Mouse (Mus musculus) right cerebral cortex, adult 2 months (tissue): ENCODE data around the gene Rwdd4a.

Source experiments
- DNase-seq, 2 experiments: peaks; one replicate each; pipeline ENCODE4 v3.0.0; 2021 to 2022; ENCODE audit warnings: low spot score in 2 of 2

Rwdd4a gene

DNA sequence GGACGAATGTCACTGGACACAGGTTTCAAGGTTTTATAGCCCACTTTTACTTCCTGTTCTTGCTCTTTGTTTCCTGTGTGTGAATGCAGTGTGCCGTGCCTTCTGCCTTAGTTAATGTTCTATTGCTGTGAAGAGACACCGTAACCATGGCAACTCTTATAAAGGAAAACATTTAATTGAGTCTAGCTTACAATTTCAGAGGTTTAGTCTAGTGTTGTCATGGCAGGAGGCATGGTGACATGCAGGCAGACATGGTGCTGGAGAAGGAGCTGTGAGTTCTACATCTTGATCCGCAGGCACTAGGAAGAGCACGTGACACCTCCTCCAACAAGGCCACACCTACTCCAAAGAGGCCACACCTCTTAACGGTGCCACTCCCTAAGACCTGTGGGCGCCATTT, 48.0 kb downstream of the Rwdd4a start:
- no peak for DNase-seq

DNA sequence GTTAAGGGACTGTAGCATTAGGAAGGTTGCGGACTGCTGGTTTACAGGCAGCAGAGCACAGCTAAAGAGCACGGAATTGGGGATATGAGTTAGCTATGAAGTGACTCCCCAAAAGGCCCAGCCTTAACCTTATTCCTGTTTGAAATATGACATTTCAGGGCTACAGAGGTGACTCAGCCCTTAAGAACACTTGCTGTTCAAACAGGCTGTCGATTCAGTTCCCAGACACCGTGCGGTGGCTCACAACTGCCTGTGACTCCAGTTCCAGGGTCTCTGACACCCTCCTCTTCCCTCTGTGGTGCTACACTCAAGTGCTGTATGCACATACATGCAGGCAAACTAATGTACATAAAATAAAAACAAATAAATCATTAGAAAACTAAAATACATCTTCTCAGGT, 55.2 kb downstream of the Rwdd4a start:
- no peak for DNase-seq

DNA sequence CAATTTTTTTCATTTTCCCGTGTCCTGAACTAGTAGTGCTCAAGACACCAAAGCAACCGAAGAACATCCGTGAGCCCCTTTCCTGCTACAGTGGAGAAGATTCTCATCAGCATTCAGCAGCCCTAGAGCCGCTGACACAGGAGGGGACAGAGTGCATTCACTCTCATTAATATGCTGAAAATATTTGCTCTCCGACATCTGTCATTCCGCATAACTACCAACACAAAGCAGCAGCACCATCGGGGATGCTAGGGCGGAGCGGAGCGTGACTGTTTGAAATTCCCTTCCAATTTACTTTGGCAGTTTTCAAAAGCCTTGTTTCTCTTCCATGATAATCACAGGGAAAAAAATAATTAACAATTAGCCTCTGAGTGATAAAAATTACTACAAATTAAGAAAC, 56.9 kb downstream of the Rwdd4a start:
- no peak for DNase-seq

- DNase-seq = no peak
Observed at GRCm38 (mm10) chr8:47600664-47601063, 67.2 kb downstream of the Rwdd4a start.
